Comparison of ENCODE assay signal across 8 mouse cellular contexts in the genomic region with DNA sequence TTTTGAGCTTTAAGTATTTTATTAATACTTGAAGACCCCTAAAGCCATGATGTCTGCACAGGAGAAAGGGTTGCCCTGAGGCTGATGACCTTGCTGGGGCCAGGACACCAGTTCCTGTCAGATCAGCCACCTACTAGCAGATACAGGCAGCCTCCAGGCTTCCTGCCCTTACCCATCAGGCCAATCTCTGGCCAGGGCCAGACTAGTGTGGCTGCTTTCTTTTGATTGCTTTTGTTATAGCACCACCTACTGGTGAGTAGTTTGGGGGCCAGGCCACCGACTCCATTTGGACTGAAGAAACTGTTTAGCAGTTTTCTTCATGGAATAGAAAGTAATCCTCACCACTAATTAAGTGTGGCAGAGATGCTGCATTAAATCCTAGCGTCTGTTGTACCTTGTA.
DNase-seq lines count a peak whose midpoint lies in the region; ATAC-seq lines count a peak whose summit lies in the region.

No protein-coding gene starts in this region.

- no peaks in the 10 kb centered on the region for H3K4me1 ChIP-seq in heart, embryonic 11.5 days (ENCODE audit: control insufficient read depth, insufficient read depth, low read length)
- no peaks in the 10 kb centered on the region for H3K4me1 ChIP-seq in intestine, embryonic 16.5 days (ENCODE audit: control insufficient read depth, insufficient read depth, low read length)
- no peaks in the 10 kb centered on the region for H3K4me1 ChIP-seq in limb, embryonic 10.5 days
- H3K4me1 ChIP-seq in midbrain, embryonic 12.5 days, result no peaks in the 10 kb centered on the region

- H3K27me3 ChIP-seq in heart, embryonic 11.5 days (ENCODE audit: control insufficient read depth, insufficient read depth, low read length), result no peaks in the 10 kb centered on the region
- H3K27me3 ChIP-seq in intestine, embryonic 16.5 days (replicated peaks; ENCODE audit: control insufficient read depth, insufficient read depth, low read length), result no peaks in the 10 kb centered on the region
- no peaks in the 10 kb centered on the region for H3K27me3 ChIP-seq in limb, embryonic 10.5 days (ENCODE audit: low read depth, poor library complexity, severe bottlenecking)
- no peaks in the 10 kb centered on the region for H3K27me3 ChIP-seq in midbrain, embryonic 12.5 days

- ATAC-seq in heart, embryonic 11.5 days (replicated peaks; ENCODE audit: insufficient number of reproducible peaks, low FRiP score, low TSS enrichment), result no peak
- ATAC-seq in intestine, embryonic 16.5 days, result peak; percentile 80
- ATAC-seq in midbrain, embryonic 12.5 days (ENCODE audit: low FRiP score, low read depth), result peak; percentile 88

- no peak overlapping the region for H3K9ac ChIP-seq in heart, embryonic 11.5 days (ENCODE audit: low read depth, low read length)
- no peak overlapping the region for H3K9ac ChIP-seq in intestine, embryonic 16.5 days (ENCODE audit: low read depth, low read length)
- H3K9ac ChIP-seq in midbrain, embryonic 12.5 days (replicated peaks), result no peak overlapping the region

- no peaks in the 10 kb centered on the region for H3K9me3 ChIP-seq in heart, embryonic 11.5 days (replicated peaks; ENCODE audit: control insufficient read depth, low read length)
- H3K9me3 ChIP-seq in intestine, embryonic 16.5 days (ENCODE audit: control insufficient read depth, low read length), result no peaks in the 10 kb centered on the region
- H3K9me3 ChIP-seq in limb, embryonic 10.5 days (replicated peaks), result no peaks in the 10 kb centered on the region
- no peaks in the 10 kb centered on the region for H3K9me3 ChIP-seq in midbrain, embryonic 12.5 days

- peaks cover 4% of the 10 kb centered on the region for H3K36me3 ChIP-seq in heart, embryonic 11.5 days (ENCODE audit: control insufficient read depth, insufficient read depth, low read length)
- H3K36me3 ChIP-seq in intestine, embryonic 16.5 days (ENCODE audit: control insufficient read depth, insufficient read depth, low read length), result peaks cover 5% of the 10 kb centered on the region; the same call in 1 of the 2 replicates
- peaks cover 16% of the 10 kb centered on the region for H3K36me3 ChIP-seq in limb, embryonic 10.5 days
- peaks cover 27% of the 10 kb centered on the region for H3K36me3 ChIP-seq in midbrain, embryonic 12.5 days

- WGBS in heart, embryonic 11.5 days (ENCODE audit: insufficient replicate concordance), result 10% methylated on average over 2 of the region's 2 CpGs
- WGBS in intestine, embryonic 16.5 days, result 5% methylated on average over 2 of the region's 2 CpGs
- 18% methylated on average over 2 of the region's 2 CpGs for WGBS in limb, embryonic 10.5 days
- 9% methylated on average over 2 of the region's 2 CpGs for WGBS in midbrain, embryonic 12.5 days

- no peak overlapping the region for H3K27ac ChIP-seq in heart, embryonic 11.5 days (ENCODE audit: low read depth, low read length)
- no peak overlapping the region for H3K27ac ChIP-seq in intestine, embryonic 16.5 days (ENCODE audit: low read length)
- no peak overlapping the region for H3K27ac ChIP-seq in limb, embryonic 10.5 days
- H3K27ac ChIP-seq in midbrain, embryonic 12.5 days (replicated peaks), result no peak overlapping the region

- no peak overlapping the region for H3K4me3 ChIP-seq in heart, embryonic 11.5 days (ENCODE audit: low read depth, low read length)
- H3K4me3 ChIP-seq in intestine, embryonic 16.5 days (ENCODE audit: low read length), result no peak overlapping the region
- no peak overlapping the region for H3K4me3 ChIP-seq in limb, embryonic 10.5 days
- no peak overlapping the region for H3K4me3 ChIP-seq in midbrain, embryonic 12.5 days

- H3K4me2 ChIP-seq in heart, embryonic 11.5 days, result no peak overlapping the region
- no peak overlapping the region for H3K4me2 ChIP-seq in intestine, embryonic 16.5 days (ENCODE audit: low read depth, low read length)
- no peak overlapping the region for H3K4me2 ChIP-seq in midbrain, embryonic 12.5 days (replicated peaks)

- DNase-seq in heart, adult 18-20 months, result peak; percentile 71 to 87
- peak; percentile 87 to 92 for DNase-seq in cerebellum, postnatal 10 days
- DNase-seq in gastrocnemius, postnatal 10 days, result peak; percentile 56
- DNase-seq in limb, embryonic 10.5 days (ENCODE audit: low spot score), result peak; percentile 55
- DNase-seq in spleen, adult 12 weeks (ENCODE audit: low spot score), result peak; percentile 23

Comparison
In these comparisons a context has a peak if more than half of its experiments do, and no peak if none do; other contexts are left out.
1. DNase-seq: peak in every context shown above with its lines; median percentile 90 in cerebellum, postnatal 10 days; 79 in heart, adult 18-20 months; 56 in gastrocnemius, postnatal 10 days; 55 in limb, embryonic 10.5 days; 23 in spleen, adult 12 weeks.